Mouse (Mus musculus) thymus, postnatal 4 days (tissue): ENCODE results near the gene Fam149a.
"Not testable (repeated sequence)": the region's sequence is repeated elsewhere in the genome, so short reads cannot be mapped to it uniquely, and the experiment has no call there.

Experiments used
- DNase-seq: peaks from one replicate; pipeline ENCODE4 v3.0.0; 2021

The Fam149a gene

DNA sequence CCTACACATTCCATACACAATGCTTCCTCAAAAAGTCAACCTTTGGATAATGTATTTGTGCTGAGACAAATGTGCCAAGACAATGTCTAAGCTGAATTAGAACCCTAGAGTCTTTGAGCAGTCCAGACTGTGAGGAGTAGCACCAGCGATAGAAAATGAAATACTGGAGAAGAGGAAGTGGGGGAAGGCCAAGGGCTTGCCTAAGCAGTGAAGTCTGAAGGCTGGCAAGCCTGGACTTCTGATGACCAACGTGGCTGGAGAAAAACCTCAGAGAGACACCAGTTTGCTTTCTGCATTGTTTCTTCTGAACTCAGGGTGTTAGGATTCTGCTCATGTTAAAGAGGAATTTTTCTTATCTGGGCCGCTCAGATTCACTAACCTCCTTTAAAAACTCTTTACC is 51.2 kb downstream of the Fam149a start:
- DNase-seq = no peak

- DNase-seq = no peak
Observed at GRCm38 (mm10) chr8:45329206-45329980, 52.7 kb downstream of the Fam149a start.

DNA sequence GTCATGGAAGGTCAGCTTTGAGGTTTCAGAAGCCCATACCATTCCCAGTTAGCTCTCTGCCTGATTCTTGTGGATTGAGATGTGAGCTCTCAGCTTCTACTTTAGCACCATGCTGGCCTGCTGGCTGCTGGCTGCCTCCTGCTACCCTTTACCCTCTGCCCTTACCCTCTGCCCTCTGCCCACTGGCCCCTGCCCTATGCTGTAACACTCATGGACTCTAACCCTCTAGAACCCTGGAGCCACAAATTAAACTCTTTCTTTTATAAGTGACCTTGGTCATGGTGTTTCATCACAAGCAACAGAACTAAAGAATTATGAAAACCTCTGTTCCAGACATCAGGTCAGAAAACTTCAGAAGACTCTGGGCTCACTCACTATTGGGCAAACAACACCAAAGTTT is 55.0 kb downstream of the Fam149a start:
- not testable (repeated sequence) for DNase-seq

DNA sequence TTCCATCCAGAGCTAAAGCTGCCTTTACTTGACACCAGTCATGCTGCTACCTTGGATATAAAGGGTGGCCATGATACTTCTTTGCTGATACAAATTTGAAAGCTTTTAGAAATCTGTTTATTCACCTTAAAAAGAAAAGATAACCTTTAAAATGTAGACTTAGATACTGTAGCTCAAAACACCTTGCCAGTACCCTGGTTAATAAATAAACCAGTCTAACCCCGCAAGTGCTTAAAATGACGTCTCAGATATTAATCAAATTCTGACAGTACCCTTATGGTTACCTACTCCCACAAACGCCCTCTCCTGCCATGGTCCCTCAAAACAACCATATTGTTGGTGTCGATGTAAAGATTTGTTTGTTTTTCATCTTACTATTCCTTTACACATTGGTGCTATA is 57.9 kb downstream of the Fam149a start:
- DNase-seq = no peak

DNA sequence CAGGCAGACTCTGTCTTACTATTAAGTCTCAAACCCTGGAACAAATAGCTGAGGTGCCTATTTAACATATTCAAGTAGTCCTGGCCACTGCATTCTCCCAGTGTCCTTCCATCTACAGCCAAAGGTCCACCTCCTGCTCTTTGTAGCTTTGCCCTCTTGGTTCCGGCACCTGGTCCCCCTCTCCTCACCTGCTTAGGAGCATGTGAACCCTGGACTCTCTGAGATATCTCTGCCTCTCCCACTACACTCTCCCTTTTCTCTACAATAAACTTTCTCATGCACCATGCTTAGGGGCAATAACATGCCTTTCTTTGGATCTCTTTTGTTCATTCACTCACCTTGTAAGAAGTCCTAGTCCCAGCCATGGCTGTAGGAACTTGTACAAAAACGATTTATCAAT is 60.7 kb downstream of the Fam149a start:
- DNase-seq = no peak

DNA sequence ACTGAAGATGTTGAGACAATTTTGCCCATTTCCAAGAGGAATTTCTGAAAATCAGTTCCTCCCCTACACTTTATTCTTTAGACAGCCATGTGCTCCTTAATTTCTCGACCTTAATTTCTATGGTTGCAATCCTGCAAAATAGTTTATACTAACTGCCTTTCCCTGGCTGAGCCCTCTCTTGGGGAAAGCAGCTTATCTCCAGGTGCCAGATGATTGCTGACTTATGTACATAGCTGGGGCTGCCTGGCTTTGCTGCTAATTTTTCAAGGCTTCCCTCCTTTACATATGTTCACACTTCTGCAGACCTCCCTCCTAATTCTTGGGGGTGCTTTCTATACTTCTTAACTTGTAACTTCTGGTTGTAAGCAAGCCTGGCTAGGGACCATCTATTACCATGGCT is 61.2 kb downstream of the Fam149a start:
- DNase-seq = no peak

- DNase-seq = no peak
Observed at GRCm38 (mm10) chr8:45310967-45311366, 71.1 kb downstream of the Fam149a start.

DNA sequence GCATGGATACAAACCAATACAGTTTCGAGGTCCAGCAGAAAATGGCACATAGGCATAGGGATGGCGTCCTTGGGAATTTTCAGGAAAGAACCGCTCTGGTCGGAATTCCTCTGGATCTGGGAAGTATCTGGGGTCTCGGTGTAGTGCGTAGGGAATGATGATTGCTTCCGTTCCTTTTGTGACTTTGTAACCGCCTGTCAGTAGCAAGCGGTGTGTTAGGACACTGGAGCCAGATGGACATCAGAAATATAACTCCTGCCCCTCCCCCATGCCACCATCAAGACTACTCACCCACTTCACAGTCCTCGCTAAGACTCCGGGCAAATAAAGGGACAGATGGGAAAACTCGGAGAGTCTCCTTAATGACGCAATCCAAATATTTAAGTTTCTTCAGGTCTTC is 73.7 kb downstream of the Fam149a start, which contains the start of gene Gm45753:
Gm45753 (minus strand) TSS at position 101 of the 400 bp plus-strand sequence.
- DNase-seq = no peak

GRCm38 (mm10) chr8:45305479-45305878 is 76.6 kb downstream of the Fam149a start:
- no peak for DNase-seq

DNA sequence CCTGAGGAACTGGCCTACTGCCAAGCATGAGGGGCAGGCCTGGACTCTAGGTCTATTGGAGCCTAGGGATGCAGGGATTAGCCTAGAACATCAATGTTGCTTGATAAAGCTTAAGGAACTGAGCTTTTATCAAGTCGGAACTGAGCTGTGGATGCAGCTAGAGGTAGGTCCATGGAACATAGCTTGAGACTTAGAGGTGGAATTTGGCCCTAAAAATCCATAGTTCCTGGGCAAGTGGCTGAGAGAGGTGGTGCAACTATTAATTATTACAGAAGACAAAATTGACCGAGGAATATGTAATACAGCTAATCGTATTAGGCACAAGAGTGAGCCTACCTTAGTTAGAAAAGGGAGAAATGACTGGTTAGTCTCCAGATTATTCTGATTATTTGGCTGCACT is 77.7 kb downstream of the Fam149a start:
- DNase-seq = no peak

DNA sequence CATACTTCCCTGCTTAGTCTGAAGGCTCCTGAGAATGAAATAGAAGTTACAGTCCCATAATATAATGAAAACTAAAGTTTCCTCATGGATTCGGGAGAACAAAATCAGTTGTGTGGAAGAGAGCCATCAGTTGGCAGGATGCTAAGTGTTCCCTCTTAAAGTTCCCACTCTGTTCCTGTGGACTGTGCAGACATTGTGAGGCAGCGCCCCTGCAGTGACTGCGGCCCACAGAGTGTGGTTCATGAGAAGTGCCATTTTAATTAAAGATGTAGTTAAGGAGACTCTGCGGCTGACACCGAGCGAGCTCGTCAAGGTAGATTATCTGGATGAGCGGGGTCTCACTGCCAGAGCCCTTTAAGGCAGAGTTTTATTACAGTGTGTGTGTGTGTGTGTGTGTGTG is 79.7 kb downstream of the Fam149a start:
- no peak for DNase-seq

DNA sequence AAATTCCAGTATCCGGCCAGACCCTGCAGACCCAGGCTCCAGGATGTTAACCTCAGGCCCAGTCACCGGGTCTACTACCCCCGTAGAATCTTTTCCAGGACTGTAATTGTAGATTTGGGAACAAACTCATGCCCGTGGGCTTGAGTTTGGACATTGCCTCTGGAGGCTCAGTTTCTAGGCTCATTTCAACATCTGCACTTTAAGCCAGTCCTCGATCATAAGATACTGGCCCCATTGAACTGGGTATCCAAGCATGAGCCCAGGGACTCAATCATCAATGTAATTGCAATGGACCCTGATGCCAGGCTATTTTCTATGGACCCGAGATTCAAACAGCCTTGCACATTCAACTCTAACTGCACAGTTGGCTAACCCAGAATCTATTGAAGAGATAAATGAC is 86.8 kb downstream of the Fam149a start:
- DNase-seq = no peak

GRCm38 (mm10) chr8:45294687-45295086 is 87.4 kb downstream of the Fam149a start, which contains the start of gene Klkb1:
Gene Klkb1, minus strand, starts transcription at chr8:45294859.
- no peak for DNase-seq

DNA sequence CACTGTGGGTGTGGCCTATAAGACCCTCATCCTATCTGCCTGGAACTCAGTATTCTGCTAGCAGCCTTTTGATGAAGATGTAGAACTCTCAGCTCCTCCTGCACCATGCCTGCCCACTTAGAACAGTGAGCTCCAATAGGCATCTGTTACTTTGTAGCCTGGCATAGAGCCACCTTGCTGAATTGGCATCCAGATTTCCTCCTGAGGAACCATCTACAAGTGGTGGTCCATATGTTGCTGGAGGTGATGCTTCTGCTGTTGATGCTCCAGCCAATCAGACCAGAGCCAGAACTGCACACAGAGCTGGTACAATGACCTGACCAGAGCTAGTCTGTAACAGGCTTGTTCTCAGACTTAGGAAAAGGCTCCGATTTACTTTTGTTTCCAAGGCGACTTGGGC is 90.3 kb downstream of the Fam149a start:
- DNase-seq = no peak
